Mouse (Mus musculus): ENCODE measurements around the gene Anks1. TPM values are rescaled to one million over a fixed set of nuclear protein-coding genes. Genes with fewer than 3 reads are reported as not detected.

Anks1 gene
- 10 to 100 TPM; 12.4 to 13.4 TPM for polyA plus RNA-seq (2017; shearing (Covaris generic))

DNA sequence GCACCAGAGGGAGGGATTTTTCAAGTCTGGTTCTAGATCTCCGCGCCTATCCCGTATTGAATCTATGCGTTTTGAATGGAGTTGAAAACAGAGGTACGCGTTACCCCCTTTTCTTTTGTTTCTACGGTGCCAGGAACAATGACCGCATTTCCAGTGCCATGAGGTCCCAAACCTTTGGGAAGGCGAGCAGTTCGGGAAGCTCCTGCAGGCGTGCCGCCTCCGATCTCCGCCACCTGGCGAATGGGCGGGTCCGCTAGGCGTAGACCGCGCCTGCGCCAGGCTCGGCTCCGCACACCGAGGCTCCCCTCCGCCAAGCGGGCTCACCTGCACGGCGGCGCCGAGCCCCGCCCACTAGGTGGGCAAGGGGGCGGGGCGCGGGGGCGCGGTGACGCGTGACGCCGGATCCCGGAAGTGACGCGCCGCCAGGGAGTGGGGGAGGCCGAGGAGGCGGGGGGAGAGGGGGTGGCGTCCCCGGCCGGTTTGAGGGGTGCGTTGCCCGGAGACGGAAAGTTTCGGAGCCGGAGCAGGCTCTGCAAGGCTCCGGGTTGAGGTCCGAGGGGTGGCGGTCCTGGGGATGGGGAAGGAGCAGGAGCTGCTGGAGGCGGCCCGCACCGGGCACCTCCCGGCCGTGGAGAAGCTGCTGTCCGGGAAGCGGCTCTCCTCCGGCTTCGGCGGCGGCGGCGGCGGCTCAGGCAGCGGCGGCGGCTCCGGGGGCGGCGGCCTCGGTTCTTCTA is at the start of gene Anks1:
Anks1 (plus strand) TSS at position 419 of the 734 bp plus-strand sequence.

DNA sequence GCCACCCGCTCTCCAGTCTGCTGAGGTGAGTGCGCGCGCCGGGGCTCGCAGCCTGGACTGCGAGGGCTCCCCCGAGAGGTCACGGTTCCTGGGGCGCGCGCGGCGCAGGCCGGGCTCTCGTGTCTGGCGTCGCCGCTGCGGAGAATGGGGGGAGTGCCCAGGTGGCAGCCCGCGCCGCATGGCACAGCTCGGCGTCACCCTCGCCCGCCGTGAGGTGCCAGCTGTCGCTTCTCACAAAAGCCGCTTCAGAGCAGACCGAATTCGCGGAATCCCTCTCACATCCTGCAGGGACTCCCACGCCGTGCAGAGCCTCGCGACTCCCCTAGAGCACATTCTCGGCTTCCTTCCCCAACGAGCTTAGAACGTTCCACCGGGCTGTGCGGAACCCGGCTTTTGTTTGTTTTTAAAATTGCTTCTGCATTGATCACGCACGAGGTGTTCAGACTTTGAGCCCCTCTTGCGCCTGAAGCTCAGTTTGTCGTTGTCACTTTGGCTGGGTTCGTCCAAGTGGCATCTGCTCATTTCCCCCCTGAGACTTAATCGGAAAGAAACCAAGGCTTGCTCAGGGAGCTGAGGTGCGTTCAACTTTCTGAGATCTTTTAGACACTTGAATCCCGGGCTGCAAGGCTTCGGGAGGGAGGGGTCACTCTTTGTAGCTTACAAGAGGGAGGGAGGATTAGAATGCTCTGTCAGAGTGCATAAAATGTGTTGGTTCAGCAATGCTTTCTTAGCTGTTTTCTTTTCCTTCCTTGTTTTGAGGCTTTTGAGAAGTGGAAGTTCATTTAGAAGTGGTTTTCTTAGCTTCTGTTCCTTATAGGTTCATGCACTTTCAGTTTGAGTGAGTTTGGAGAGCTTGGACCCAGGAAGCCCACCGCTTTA is 755 bp downstream of the Anks1 start, which contains the start of gene Taf11:
Taf11 (minus strand) TSS at position 223 of the 879 bp plus-strand sequence.

DNA sequence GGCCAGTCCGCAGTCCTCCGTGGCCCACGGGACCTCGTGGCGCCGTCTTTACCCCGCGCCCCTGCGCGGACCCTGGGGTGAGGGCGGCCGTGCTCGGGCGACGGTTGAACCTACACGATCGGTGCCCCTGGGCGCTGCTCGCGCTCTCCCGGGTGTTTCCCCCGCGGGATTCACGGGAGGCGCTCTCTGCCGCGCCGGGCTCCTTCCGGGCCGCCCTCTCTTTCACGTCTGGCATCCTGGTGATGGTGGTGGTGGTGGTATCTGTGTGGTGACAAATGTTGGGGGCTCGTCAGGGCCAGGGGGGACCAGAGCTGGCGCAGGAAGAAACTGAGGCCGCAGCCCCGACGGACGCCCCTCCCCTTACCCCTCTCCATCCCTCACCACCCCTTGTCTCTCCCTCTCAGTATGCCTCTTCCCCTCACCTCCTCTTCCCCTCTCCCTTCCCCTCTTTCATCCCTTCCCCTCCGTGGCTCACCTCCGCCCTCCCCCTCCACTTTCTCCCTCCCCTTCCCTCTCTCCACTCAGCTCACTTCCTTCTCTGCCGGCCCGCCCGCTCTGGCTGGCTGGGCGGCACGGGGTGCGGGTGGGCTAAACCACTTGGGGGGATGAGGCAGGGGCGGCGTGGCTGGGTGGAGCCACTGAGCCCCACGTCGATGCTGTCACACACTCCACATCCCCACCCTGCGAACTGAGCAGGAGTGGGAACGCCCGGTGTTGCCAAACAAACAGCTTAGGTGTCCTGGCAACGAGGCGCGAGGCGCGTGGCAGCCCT is 171.1 kb downstream of the Anks1 start, which contains the start of gene Tcp11:
Tcp11 (minus strand) TSS at position 595 of the 772 bp plus-strand sequence.

Other genes with a start within 250 kb of the Anks1 start
- gene Spdef, start 180.4 kb upstream of the Anks1 start, polyA plus RNA-seq (2017; shearing (Covaris generic)): 1 to 10 TPM in 1 of 2 experiments, under 1 TPM in 1; 0.57 to 2.9 TPM
- 10 to 100 TPM; 19.5 to 35.5 TPM for gene D17Wsu92e, start 88.7 kb upstream of the Anks1 start, polyA plus RNA-seq (2017; shearing (Covaris generic))
- 100 to 1,000 TPM; 165 to 185 TPM for gene Snrpc, start 71.2 kb upstream of the Anks1 start, polyA plus RNA-seq (2017; shearing (Covaris generic))
- gene Uhrf1bp1, start 52.9 kb upstream of the Anks1 start, polyA plus RNA-seq (2017; shearing (Covaris generic)): 1 to 10 TPM; 2.6 to 3.0 TPM
- gene Taf11, start 538 bp downstream of the Anks1 start, polyA plus RNA-seq (2017; shearing (Covaris generic)): 10 to 100 TPM; 45.6 to 47.7 TPM
- gene Tcp11, start 171.3 kb downstream of the Anks1 start, polyA plus RNA-seq (2017; shearing (Covaris generic)): 1 to 10 TPM in 1 of 2 experiments, under 1 TPM in 1; 0.60 to 2.5 TPM
- gene Scube3, start 232.8 kb downstream of the Anks1 start, polyA plus RNA-seq (2017; shearing (Covaris generic)): under 1 TPM in 1 of 2 experiments, not detected in 1; 0.51 TPM